Mouse (Mus musculus) limb, embryonic 10.5 days (tissue): ENCODE measurements around the gene Ppdpf. TPM values are rescaled to one million over a fixed set of nuclear protein-coding genes. Genes with fewer than 3 reads are reported as not detected.
A peak's percentile ranks its signal among the peaks of the same experiment; 100 is the strongest.

Experiments used
- DNase-seq: peaks from one replicate; pipeline ENCODE4 v3.0.0-alpha.2; 2017; ENCODE audit warnings: low spot score
- H3K27ac ChIP-seq: fragments of 300-500 bp; sonication (generic); 2 replicates; pipeline ENCODE4 v1.5.1; 2016; ENCODE audit warnings: mild to moderate bottlenecking
- H3K27me3 ChIP-seq: fragments of 300-500 bp; sonication (generic); 2 replicates; pipeline ENCODE4 v1.6.1; 2016; ENCODE audit warnings: low read depth, mild to moderate bottlenecking; ENCODE audit not compliant: poor library complexity, severe bottlenecking
- H3K36me3 ChIP-seq: fragments of 300-500 bp; sonication (generic); 2 replicates; pipeline ENCODE4 v1.6.1; 2016; ENCODE audit warnings: mild to moderate bottlenecking, moderate library complexity
- H3K4me1 ChIP-seq: fragments of 300-500 bp; sonication (generic); 2 replicates; pipeline ENCODE4 v1.6.1; 2016
- H3K4me3 ChIP-seq: fragments of 300-500 bp; sonication (generic); 2 replicates; pipeline ENCODE4 v1.5.1; 2016; ENCODE audit warnings: mild to moderate bottlenecking, moderate library complexity
- H3K9me3 ChIP-seq: fragments of 300-500 bp; sonication (generic); replicated peaks from 2 replicates; pipeline ENCODE4 v1.6.1; 2016; ENCODE audit warnings: mild to moderate bottlenecking
- WGBS: fragments of 180-500 bp; shearing (Covaris S2); methylation state at CpG from one replicate; pipeline ENCODE4 v1.1.7; 2016; 5-methylcytosine and 5-hydroxymethylcytosine counted together
- polyA plus RNA-seq: library from polyadenylated mRNA; unstranded; fragments of >200 nt; fragmentation: Nextera tagmentation; extraction: Ambion mirVana; gene quantifications from 2 replicates; pipeline ENCODE4 v1.2.1, GENCODE M21; 2016

Ppdpf gene
- polyA plus RNA-seq, result 394 and 428 TPM in 2 replicates

GRCm38 (mm10) chr2:181187121-181188000 is at the start of gene Ppdpf:
Ppdpf (plus strand) TSS chr2:181187247.
- peak; percentile 90 for DNase-seq
- WGBS, result under 1% methylated on average over 64 of the region's 64 CpGs
- Histone ChIP-seq H3K27me3 (no peaks in the 10 kb centered on the region), H3K36me3 (peaks cover 15% of the 10 kb centered on the region), H3K27ac (peak within 1 kb of the TSS; percentile 98), H3K4me3 (peak within 1 kb of the TSS; percentile 68), H3K9me3 (no peaks in the 10 kb centered on the region), H3K4me1 (peaks cover 16% of the 10 kb centered on the region)

- H3K36me3 ChIP-seq, result no peaks in the 10 kb centered on the region
- no peak overlapping the region for H3K27ac ChIP-seq
- H3K27me3 ChIP-seq, result peaks cover 54% of the 10 kb centered on the region
- H3K4me1 ChIP-seq, result peaks cover 6% of the 10 kb centered on the region
- no peak overlapping the region for H3K4me3 ChIP-seq
- H3K9me3 ChIP-seq, result no peaks in the 10 kb centered on the region
- no peak for DNase-seq
- WGBS, result 90% methylated on average over 5 of the region's 5 CpGs
Measured at GRCm38 (mm10) chr2:181139641-181140193, 47.3 kb upstream of the Ppdpf start.

DNA sequence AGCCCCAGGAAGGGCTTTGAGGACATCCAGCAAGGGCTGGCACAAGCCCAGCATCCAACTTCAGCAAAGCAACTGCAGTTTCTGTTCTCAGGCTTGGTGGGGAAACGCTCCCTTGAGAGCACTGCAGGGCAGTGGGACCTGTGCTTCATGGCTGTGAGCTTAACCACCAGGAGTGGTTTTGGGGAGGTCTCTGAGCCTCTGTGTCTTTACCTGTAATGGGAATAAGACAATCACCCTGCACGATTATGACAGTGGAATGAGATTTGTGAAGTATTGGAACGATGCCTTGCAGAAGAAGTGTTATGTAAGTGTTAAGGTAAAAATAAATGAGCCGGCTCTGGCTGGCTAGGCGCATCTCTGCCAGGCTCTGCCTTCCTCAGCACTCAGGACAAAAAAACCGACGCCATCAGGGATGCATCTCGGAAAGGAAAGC is 44.3 kb upstream of the Ppdpf start:
- Histone ChIP-seq H3K27me3 (peaks cover 59% of the 10 kb centered on the region), H3K36me3 (no peaks in the 10 kb centered on the region), H3K27ac (no peak overlapping the region), H3K9me3 (no peaks in the 10 kb centered on the region), H3K4me3 (no peak overlapping the region), H3K4me1 (peaks cover 8% of the 10 kb centered on the region)
- WGBS, result 67% methylated on average over 8 of the region's 8 CpGs
- no peak for DNase-seq

- H3K9me3 ChIP-seq, result no peaks in the 10 kb centered on the region
- H3K4me3 ChIP-seq, result no peak overlapping the region
- no peak overlapping the region for H3K27ac ChIP-seq
- no peak for DNase-seq
- H3K4me1 ChIP-seq, result peaks cover 16% of the 10 kb centered on the region
- 65% methylated on average over 2 of the region's 2 CpGs for WGBS
- no peaks in the 10 kb centered on the region for H3K36me3 ChIP-seq
- peaks cover 68% of the 10 kb centered on the region for H3K27me3 ChIP-seq
Measured at GRCm38 (mm10) chr2:181143509-181144276, 43.4 kb upstream of the Ppdpf start.

GRCm38 (mm10) chr2:181144675-181145074 is 42.4 kb upstream of the Ppdpf start:
- Histone ChIP-seq H3K4me3 (no peak overlapping the region), H3K36me3 (no peaks in the 10 kb centered on the region), H3K9me3 (no peaks in the 10 kb centered on the region), H3K27ac (no peak overlapping the region), H3K27me3 (peaks cover 71% of the 10 kb centered on the region), H3K4me1 (peaks cover 16% of the 10 kb centered on the region)
- WGBS, result 88% methylated on average over 2 of the region's 2 CpGs
- DNase-seq, result no peak

DNA sequence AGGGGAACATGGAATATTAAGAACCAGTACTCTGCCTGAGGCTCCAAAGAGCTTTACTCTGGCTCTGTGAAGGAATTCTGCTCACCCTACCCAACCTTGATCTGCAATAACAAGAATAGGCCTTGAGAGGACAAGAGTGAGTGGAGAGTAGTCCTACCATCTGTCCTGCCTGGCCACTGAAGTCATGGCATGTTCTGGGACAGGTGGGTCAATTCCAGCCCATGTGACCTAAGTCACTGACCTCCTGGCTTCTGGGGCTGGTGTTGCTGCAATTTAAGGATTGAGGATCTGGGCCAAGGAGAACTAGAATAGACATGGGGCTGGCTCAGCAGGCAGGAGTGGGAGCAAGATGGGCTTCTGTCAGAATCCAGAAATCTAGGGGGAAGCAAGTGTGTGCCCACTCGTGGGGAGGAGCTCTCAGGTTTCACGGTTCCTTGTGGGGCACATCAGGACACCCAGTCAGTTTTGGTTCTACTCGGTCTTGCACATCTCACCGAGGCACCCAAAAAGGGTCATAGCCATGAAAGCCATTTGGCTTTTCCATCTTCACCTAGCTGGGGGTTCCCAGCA is 40.0 kb upstream of the Ppdpf start:
- Histone ChIP-seq H3K27ac (no peak overlapping the region), H3K4me1 (peaks cover 16% of the 10 kb centered on the region), H3K27me3 (peaks cover 86% of the 10 kb centered on the region), H3K9me3 (no peaks in the 10 kb centered on the region), H3K4me3 (peak overlapping the region; percentile 59), H3K36me3 (no peaks in the 10 kb centered on the region)
- 51% methylated on average over 4 of the region's 4 CpGs for WGBS
- DNase-seq, result no peak

DNA sequence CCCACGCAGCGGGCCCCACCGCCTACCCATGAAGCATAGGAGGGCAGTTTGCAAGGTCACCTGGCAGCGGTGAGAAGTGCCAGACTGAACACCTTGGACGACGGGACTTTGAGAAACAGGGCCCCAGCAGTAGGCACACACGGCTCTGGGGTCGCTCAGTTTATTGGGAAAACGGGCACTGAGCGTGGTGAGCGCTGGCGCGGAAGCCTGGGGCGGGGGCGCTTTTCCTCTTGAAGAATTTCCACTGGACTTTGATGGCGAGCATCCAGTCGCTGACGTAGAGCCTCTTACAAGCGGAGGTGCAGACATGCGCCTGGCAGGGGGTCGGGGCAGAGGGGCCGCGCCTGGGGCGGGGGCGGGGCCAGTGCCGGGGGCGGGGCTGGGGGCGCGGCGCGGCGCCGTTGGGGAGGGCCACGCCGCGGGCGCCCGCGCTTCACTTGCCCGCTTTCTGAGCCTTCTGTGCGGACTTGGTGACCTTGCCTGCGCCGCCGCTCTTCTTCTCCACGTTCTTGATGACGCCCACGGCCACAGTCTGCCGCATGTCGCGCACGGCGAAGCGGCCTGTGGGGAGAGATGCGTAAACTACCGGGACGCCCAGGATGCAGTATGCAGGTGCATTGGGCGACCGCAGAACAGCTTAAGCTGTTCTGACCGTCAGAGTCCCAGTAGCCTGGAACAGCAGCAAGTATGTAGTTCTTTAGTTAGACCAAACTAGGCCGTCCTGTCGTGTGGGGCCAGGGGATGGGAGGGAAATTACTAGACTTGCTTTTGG is 39.3 kb upstream of the Ppdpf start:
- no peak overlapping the region for H3K27ac ChIP-seq
- H3K36me3 ChIP-seq, result no peaks in the 10 kb centered on the region
- peak; percentile 48 for DNase-seq
- peaks cover 86% of the 10 kb centered on the region for H3K27me3 ChIP-seq
- H3K4me3 ChIP-seq, result peak overlapping the region; percentile 59
- H3K4me1 ChIP-seq, result peaks cover 16% of the 10 kb centered on the region
- H3K9me3 ChIP-seq, result no peaks in the 10 kb centered on the region
- WGBS, result under 1% methylated on average over 61 of the region's 61 CpGs

DNA sequence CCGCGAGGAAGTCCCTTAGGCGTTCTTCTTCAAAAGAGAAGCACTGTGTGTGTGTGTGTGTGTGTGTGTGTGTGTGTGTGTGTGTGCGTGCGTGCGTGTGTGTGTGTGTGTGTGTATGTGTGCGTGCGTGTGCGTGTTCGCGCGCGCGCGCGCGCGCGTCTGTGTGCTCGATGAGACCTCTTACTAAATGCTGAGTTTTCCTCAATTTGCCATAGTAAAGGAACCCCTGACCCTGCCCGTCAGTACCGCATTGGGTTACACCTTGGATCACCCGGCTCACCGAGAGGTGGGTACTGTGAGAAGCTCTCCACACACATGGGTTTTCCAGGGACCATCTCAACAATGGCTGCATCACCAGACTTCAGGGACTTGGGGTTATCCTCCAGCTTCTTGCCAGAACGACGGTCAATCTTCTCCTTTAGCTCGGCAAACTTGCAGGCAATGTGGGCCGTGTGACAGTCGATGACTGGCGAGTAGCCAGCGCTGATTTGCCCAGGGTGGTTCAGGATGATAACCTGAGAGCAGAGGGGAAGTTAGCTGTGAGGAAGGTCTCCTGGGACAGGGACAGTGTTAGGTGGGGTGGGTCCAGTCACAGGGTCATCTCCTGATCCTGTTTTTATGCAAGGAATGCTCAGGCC is 38.6 kb upstream of the Ppdpf start:
- 17% methylated on average over 31 of the region's 31 CpGs for WGBS

DNA sequence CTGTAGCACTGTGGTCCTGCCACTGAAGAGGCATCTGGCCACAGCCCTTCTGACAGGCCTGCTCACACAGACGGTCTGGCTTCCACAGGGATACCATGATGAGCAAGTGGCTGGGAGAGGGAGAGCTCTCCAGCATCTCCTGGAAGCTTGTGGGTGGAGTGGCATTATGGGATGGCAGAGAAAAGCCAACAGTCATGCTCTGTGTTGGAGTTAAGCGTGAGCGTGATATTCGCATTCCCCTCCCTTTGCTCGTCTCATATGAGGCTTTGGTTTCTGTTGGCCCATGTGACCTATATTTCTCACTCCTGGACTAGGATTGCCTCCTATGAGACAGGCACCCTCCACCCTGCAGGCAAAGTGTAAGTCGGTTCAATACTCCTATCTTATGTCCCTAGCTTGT is 36.8 kb upstream of the Ppdpf start:
- 64% methylated on average over 6 of the region's 6 CpGs for WGBS
- H3K27me3 ChIP-seq, result peaks cover 90% of the 10 kb centered on the region
- no peaks in the 10 kb centered on the region for H3K9me3 ChIP-seq
- DNase-seq, result no peak
- H3K4me1 ChIP-seq, result peaks cover 16% of the 10 kb centered on the region
- H3K36me3 ChIP-seq, result no peaks in the 10 kb centered on the region
- H3K4me3 ChIP-seq, result no peak overlapping the region
- H3K27ac ChIP-seq, result no peak overlapping the region

More for the DNA sequence above, 38.6 kb upstream of the Ppdpf start:
- Histone ChIP-seq H3K4me1 (peaks cover 16% of the 10 kb centered on the region), H3K27ac (no peak overlapping the region), H3K9me3 (no peaks in the 10 kb centered on the region), H3K27me3 (peaks cover 88% of the 10 kb centered on the region), H3K4me3 (peak overlapping the region; percentile 59), H3K36me3 (no peaks in the 10 kb centered on the region)
- DNase-seq, result peak; percentile 34

DNA sequence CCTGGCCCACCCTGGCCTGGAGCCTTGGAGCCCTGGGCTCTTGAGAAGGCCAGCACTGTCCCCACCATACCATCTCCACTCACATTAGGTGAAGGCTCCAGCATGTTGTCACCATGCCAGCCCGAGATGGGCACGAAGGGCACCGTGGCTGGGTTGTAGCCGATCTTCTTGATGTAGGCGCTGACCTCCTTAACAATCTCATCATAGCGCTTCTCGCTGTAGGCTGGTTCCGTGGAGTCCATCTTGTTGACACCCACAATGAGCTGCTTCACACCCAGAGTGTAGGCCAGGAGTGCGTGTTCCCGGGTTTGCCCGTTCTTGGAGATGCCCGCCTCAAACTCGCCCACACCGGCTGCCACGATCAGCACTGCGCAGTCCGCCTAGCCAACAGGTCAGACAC is 34.3 kb upstream of the Ppdpf start:
- H3K27ac ChIP-seq, result no peak overlapping the region
- H3K4me1 ChIP-seq, result peaks cover 19% of the 10 kb centered on the region
- 92% methylated on average over 17 of the region's 17 CpGs for WGBS
- no peak for DNase-seq
- H3K27me3 ChIP-seq, result peaks cover 91% of the 10 kb centered on the region
- H3K4me3 ChIP-seq, result no peak overlapping the region
- no peaks in the 10 kb centered on the region for H3K9me3 ChIP-seq
- H3K36me3 ChIP-seq, result no peaks in the 10 kb centered on the region

- H3K27me3 ChIP-seq, result peaks cover 91% of the 10 kb centered on the region
- WGBS, result 93% methylated on average over 1 of the region's 1 CpGs
- H3K4me1 ChIP-seq, result peaks cover 15% of the 10 kb centered on the region
- H3K4me3 ChIP-seq, result no peak overlapping the region
- H3K36me3 ChIP-seq, result no peaks in the 10 kb centered on the region
- DNase-seq, result no peak
- H3K9me3 ChIP-seq, result no peaks in the 10 kb centered on the region
- H3K27ac ChIP-seq, result no peak overlapping the region
Measured at GRCm38 (mm10) chr2:181153131-181153530, 33.9 kb upstream of the Ppdpf start.

- Histone ChIP-seq H3K4me3 (no peak overlapping the region), H3K27me3 (peaks cover 91% of the 10 kb centered on the region), H3K4me1 (peaks cover 11% of the 10 kb centered on the region), H3K27ac (no peak overlapping the region), H3K36me3 (no peaks in the 10 kb centered on the region), H3K9me3 (no peaks in the 10 kb centered on the region)
- WGBS, result 3% methylated on average over 1 of the region's 1 CpGs
- no peak for DNase-seq
Measured at GRCm38 (mm10) chr2:181153837-181154236, 33.2 kb upstream of the Ppdpf start.
